Mouse (Mus musculus): Measurements from ENCODE around the gene Gm11444. TPM values are rescaled to one million over a fixed set of nuclear protein-coding genes. Genes with fewer than 3 reads are reported as not detected.

The Gm11444 gene
- total RNA-seq (2021) = not detected

- intact Hi-C loops (cut with DNase I) = no loop called here
- no peak for DNase-seq (ENCODE audit: extremely low spot score in 1 of 2, low spot score in 2 of 2)
These were observed at the start of gene Gm11444 for GRCm38 (mm10) chr11:85850233-85850632. Gene Gm11444 (minus strand): TSS chr11:85850333.

GRCm38 (mm10) chr11:85896335-85896985 is 46.3 kb upstream of the Gm11444 start:
- intact Hi-C loops (cut with DNase I) = no loop called here

GRCm38 (mm10) chr11:85894731-85895545 is 44.8 kb upstream of the Gm11444 start:
- intact Hi-C loops (cut with DNase I) = no loop called here
- peak in 1 of 2 experiments; percentile 73 for DNase-seq (ENCODE audit: extremely low spot score in 1 of 2, low spot score in 2 of 2)

More at GRCm38 (mm10) chr11:85896335-85896985, 46.3 kb upstream of the Gm11444 start:
- no peak for DNase-seq (ENCODE audit: extremely low spot score in 1 of 2, low spot score in 2 of 2)

- intact Hi-C loops (cut with DNase I) = no loop called here
- DNase-seq (ENCODE audit: extremely low spot score in 1 of 2, low spot score in 2 of 2) = no peak
These were observed 44.0 kb upstream of the Gm11444 start for GRCm38 (mm10) chr11:85894136-85894530.

- intact Hi-C loops (cut with DNase I) = no loop called here
- DNase-seq (ENCODE audit: extremely low spot score in 1 of 2, low spot score in 2 of 2) = no peak
These were observed 43.4 kb upstream of the Gm11444 start for GRCm38 (mm10) chr11:85893400-85894135.

GRCm38 (mm10) chr11:85892771-85893170 is 42.6 kb upstream of the Gm11444 start:
- intact Hi-C loops (cut with DNase I) = no loop called here
- DNase-seq (ENCODE audit: extremely low spot score in 1 of 2, low spot score in 2 of 2) = no peak

- no peak for DNase-seq (ENCODE audit: extremely low spot score in 1 of 2, low spot score in 2 of 2)
- intact Hi-C loops (cut with DNase I) = no loop called here
These were observed 41.5 kb upstream of the Gm11444 start for GRCm38 (mm10) chr11:85891692-85892040.

GRCm38 (mm10) chr11:85891010-85891691 is 41.0 kb upstream of the Gm11444 start:
- no peak for DNase-seq (ENCODE audit: extremely low spot score in 1 of 2, low spot score in 2 of 2)
- intact Hi-C loops (cut with DNase I) = no loop called here

GRCm38 (mm10) chr11:85890563-85890845 is 40.4 kb upstream of the Gm11444 start:
- intact Hi-C loops (cut with DNase I) = no loop called here

GRCm38 (mm10) chr11:85889730-85890562 is 39.8 kb upstream of the Gm11444 start:
- intact Hi-C loops (cut with DNase I) = loop anchor here (2.0 to 5.0 kb wide), 2 partner anchors 37 to 53 kb away; no protein-coding TSS in a partner anchor
- no peak for DNase-seq (ENCODE audit: extremely low spot score in 1 of 2, low spot score in 2 of 2)

More at GRCm38 (mm10) chr11:85890563-85890845, 40.4 kb upstream of the Gm11444 start:
- no peak for DNase-seq (ENCODE audit: extremely low spot score in 1 of 2, low spot score in 2 of 2)

GRCm38 (mm10) chr11:85889056-85889729 is 39.1 kb upstream of the Gm11444 start:
- no peak for DNase-seq (ENCODE audit: extremely low spot score in 1 of 2, low spot score in 2 of 2)
- intact Hi-C loops (cut with DNase I) = loop anchor here (2.0 to 5.0 kb wide), 2 partner anchors 38 to 52 kb away; no protein-coding TSS in a partner anchor

- DNase-seq (ENCODE audit: extremely low spot score in 1 of 2, low spot score in 2 of 2) = no peak
- intact Hi-C loops (cut with DNase I) = loop anchor here (2.0 to 5.0 kb wide), 2 partner anchors 39 to 52 kb away; no protein-coding TSS in a partner anchor
These were observed 38.4 kb upstream of the Gm11444 start for GRCm38 (mm10) chr11:85888451-85888961.

- intact Hi-C loops (cut with DNase I) = loop anchor here (2.0 to 5.0 kb wide), 2 partner anchors 39 to 51 kb away; no protein-coding TSS in a partner anchor
- no peak for DNase-seq (ENCODE audit: extremely low spot score in 1 of 2, low spot score in 2 of 2)
These were observed 37.8 kb upstream of the Gm11444 start for GRCm38 (mm10) chr11:85887801-85888450.

- intact Hi-C loops (cut with DNase I) = loop anchor here (5.0 kb wide), 1 partner anchor 40 kb away; no protein-coding TSS in a partner anchor
- DNase-seq (ENCODE audit: extremely low spot score in 1 of 2, low spot score in 2 of 2) = no peak
These were observed 37.1 kb upstream of the Gm11444 start for GRCm38 (mm10) chr11:85887273-85887672.

- intact Hi-C loops (cut with DNase I) = loop anchor here (5.0 kb wide), 1 partner anchor 41 kb away; no protein-coding TSS in a partner anchor
- no peak for DNase-seq (ENCODE audit: extremely low spot score in 1 of 2, low spot score in 2 of 2)
These were observed 36.3 kb upstream of the Gm11444 start for GRCm38 (mm10) chr11:85886429-85886785.

- no peak for DNase-seq (ENCODE audit: extremely low spot score in 1 of 2, low spot score in 2 of 2)
- intact Hi-C loops (cut with DNase I) = loop anchor here (5.0 kb wide), 1 partner anchor 41 kb away; no protein-coding TSS in a partner anchor
These were observed 35.7 kb upstream of the Gm11444 start, which contains the start of gene Tbx4 for GRCm38 (mm10) chr11:85885665-85886428. Gene Tbx4 (plus strand): TSS chr11:85886422.

Measured in left cerebral cortex, postnatal 10 days (tissue).